Mouse (Mus musculus) kidney, adult 2 months (tissue): Measurements from ENCODE around the gene Scn10a. TPM values are rescaled to one million over a fixed set of nuclear protein-coding genes. Genes with fewer than 3 reads are reported as not detected.

Source experiments
- DNase-seq: peaks from one replicate; pipeline ENCODE4 v3.0.0; 2021
- H3K27ac ChIP-seq: fragments of 200-500 bp; 2 replicates; pipeline ENCODE4 v1.5.1; 2012; ENCODE audit warnings: low read depth, low read length, control low read depth, inconsistent platforms; ENCODE audit not compliant: insufficient read depth
- H3K27me3 ChIP-seq: fragments of 200-500 bp; replicated peaks from 2 replicates; pipeline ENCODE4 v1.6.1; 2012; ENCODE audit warnings: mild to moderate bottlenecking, moderate library complexity, low read length, inconsistent platforms; ENCODE audit not compliant: control insufficient read depth, insufficient read depth
- H3K36me3 ChIP-seq: fragments of 200-500 bp; 2 replicates; pipeline ENCODE4 v1.6.1; 2012; ENCODE audit warnings: mild to moderate bottlenecking, moderate library complexity, low read length, inconsistent platforms; ENCODE audit not compliant: control insufficient read depth, insufficient read depth
- H3K4me1 ChIP-seq: fragments of 200-500 bp; 2 replicates; pipeline ENCODE4 v1.6.1; 2011; ENCODE audit warnings: low read length; ENCODE audit not compliant: control insufficient read depth, insufficient read depth
- H3K4me3 ChIP-seq: fragments of 200-500 bp; 2 replicates; pipeline ENCODE4 v1.5.1; 2011; ENCODE audit warnings: mild to moderate bottlenecking, low read depth, low read length, control low read depth; ENCODE audit not compliant: insufficient read depth
- CTCF ChIP-seq: fragments of 200-500 bp; conservative IDR thresholded peaks from 2 replicates; pipeline ENCODE4 v1.5.1; 2011; ENCODE audit warnings: low read depth, mild to moderate bottlenecking, control low read depth, low read length, moderate library complexity, mixed read lengths; ENCODE audit not compliant: insufficient read depth, insufficient read length
- POLR2A ChIP-seq: fragments of 200-500 bp; IDR thresholded peaks from one replicate; pipeline ENCODE4 v1.6.1; 2011; ENCODE audit warnings: low read depth, low read length, control low read depth
- WGBS: fragments of 180-500 bp; shearing (Covaris S2); methylation state at CpG from one replicate; pipeline ENCODE4 v1.1.7; 2018; 5-methylcytosine and 5-hydroxymethylcytosine counted together
- polyA plus RNA-seq: library from polyadenylated mRNA; depleted of rRNA; stranded (reverse); fragments of >200 nt; gene quantifications from 2 replicates; pipeline ENCODE4 v1.2.3, GENCODE M21; 2012; rRNA removed

Scn10a gene
- not detected in 2 replicates for polyA plus RNA-seq

DNA sequence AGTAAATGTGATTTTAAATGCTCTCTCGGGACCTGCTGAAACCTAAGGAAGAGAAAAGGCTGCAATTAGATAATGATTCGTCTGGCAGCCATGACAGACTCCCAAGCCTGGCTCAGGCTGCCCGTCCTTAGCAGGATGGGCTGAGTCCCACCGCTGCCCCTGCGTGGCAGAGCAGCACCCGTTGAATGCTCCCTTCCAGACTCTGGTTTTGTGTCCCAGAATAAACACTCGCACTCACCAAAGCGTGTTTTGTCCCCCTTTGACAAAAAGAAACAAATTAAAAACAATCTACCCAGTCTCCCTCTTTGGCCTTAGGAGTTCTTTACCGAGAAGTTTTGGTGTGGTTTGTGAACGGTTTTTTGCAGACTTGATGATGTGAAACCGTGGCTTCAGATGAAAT lies at the start of gene Scn10a:
TSS of gene Scn10a (minus strand) at position 101 of the 400 bp plus-strand sequence.
- Histone ChIP-seq H3K4me3 (no peak within 1 kb of the TSS), H3K27me3 (no peaks in the 10 kb centered on the region), H3K27ac (no peak within 1 kb of the TSS), H3K4me1 (no peaks in the 10 kb centered on the region), H3K36me3 (no peaks in the 10 kb centered on the region)
- TF ChIP-seq POLR2A (no peak), CTCF (no peak)
- 76% methylated on average over 11 of the region's 11 CpGs for WGBS
- DNase-seq: no peak

DNA sequence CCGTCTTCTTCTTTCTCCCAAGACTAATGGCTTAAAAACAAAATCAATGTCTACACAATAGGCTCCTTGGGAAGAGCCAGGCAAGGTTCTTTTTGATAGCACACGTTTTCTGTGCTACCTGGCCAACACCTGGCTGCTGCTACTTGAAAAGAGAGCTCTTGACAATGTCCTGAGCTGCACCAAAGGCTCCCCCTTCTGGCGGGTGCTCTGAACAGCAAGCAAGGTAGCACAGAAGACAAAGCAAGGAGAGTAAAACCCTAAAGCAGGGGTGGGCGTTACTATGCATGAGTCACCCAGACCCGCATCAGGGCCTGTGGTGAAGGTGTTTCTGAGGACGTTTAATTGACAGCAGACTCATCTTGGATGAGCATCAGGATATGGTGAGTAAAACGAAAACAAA lies 49.5 kb upstream of the Scn10a start:
- no peak overlapping the region for H3K27ac ChIP-seq
- no peaks in the 10 kb centered on the region for H3K4me1 ChIP-seq
- H3K27me3 ChIP-seq: no peaks in the 10 kb centered on the region
- H3K36me3 ChIP-seq: no peaks in the 10 kb centered on the region
- no peak overlapping the region for H3K4me3 ChIP-seq
- WGBS: 44% methylated on average over 7 of the region's 7 CpGs
- DNase-seq: peak; percentile 38
- TF ChIP-seq CTCF (peak; percentile 50), POLR2A (no peak)

DNA sequence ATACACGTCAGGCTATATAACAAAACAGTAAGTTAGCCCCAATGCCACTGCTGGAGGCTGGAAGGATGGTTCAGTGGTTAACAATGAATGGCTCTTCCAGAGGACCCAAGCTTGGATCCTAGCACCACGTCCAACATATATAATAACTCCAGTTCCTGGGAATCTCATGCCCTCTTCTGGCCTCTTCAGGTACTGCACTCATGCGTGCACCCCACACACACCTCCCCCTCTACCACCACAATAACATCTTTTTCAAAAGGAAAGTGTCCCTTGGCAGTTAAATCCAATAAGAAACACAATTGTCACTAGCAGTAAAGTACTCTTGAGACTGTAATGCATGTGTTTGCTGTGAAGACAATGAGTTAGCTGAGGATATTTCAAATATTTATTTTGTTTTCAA lies 41.1 kb upstream of the Scn10a start:
- no peak overlapping the region for H3K27ac ChIP-seq
- no peak overlapping the region for H3K4me3 ChIP-seq
- H3K27me3 ChIP-seq: no peaks in the 10 kb centered on the region; the same call in 1 of the 2 replicates
- no peaks in the 10 kb centered on the region for H3K36me3 ChIP-seq
- TF ChIP-seq POLR2A: no peak
- no peak for TF ChIP-seq CTCF
- no peaks in the 10 kb centered on the region for H3K4me1 ChIP-seq
- WGBS: 91% methylated on average over 3 of the region's 3 CpGs
- no peak for DNase-seq

DNA sequence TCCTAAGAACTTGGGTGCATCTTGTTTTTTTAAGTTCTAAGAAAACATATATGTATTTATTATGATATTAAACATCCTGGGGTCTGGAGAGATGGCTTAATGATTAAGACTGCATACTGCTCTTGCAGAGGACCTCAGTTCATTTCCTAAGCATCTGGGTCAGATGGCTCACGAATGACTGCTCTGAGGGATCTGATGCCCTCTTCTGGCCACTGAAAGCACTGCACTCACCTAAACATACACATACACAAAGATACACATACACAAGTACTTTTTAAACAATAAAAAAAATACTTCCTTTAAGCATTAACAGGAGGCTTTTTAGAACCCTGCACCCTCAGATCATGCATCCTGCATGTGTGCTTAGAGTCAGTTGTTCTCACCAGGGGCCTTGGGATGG lies 40.3 kb upstream of the Scn10a start:
- Histone ChIP-seq H3K27ac (no peak overlapping the region), H3K4me1 (no peaks in the 10 kb centered on the region), H3K27me3 (no peaks in the 10 kb centered on the region; the same call in 1 of the 2 replicates), H3K4me3 (no peak overlapping the region), H3K36me3 (no peaks in the 10 kb centered on the region)
- no peak for DNase-seq
- 89% methylated on average over 1 of the region's 1 CpGs for WGBS
- no peak for TF ChIP-seq CTCF
- no peak for TF ChIP-seq POLR2A

DNA sequence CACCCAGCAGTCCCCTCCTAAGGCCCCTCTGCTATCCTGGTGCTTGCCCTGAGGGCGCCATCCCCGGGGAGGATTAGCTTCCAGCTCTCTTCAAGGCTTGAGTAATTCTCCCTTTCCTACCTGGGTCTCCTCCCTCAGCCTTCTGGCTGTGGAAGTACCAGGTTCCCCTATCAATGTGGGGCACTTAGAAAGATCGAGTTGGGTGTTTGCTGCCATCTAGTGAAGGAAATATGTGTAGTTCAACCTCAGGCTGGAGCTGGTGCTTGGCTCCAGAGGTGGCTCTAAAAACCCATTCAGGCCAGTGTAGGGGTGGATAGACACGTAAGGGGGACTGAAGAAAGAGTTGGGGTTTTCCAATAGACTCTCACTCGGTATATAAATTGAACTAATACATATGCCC lies 32.4 kb upstream of the Scn10a start:
- Histone ChIP-seq H3K27me3 (no peaks in the 10 kb centered on the region), H3K4me3 (no peak overlapping the region), H3K36me3 (no peaks in the 10 kb centered on the region), H3K27ac (no peak overlapping the region), H3K4me1 (no peaks in the 10 kb centered on the region)
- WGBS: 8% methylated on average over 5 of the region's 5 CpGs
- peak; percentile 17 for DNase-seq
- TF ChIP-seq CTCF (peak; percentile 40; the same call in 1 of the 2 replicates), POLR2A (no peak)

DNA sequence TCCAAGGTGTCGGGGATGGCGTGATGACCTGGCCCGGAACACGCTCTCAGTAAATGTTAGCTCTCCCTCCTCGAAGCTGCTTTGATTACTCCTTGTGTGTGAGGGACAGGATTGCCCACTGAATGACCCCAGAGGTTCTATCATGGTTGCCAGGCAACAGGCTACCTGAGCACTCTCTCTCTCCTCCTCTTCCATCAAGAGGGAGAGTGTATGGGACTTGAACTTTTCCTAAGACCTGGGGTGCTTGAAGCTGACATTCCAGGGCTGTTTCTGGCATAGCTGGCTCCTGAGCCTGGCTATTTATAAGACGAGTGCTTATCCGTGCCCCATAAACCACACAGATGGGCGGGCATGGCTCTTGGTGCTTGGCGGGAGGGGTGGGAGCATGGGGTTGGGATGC lies 30.0 kb upstream of the Scn10a start:
- 50% methylated on average over 9 of the region's 9 CpGs for WGBS
- TF ChIP-seq CTCF (no peak), POLR2A (no peak)
- no peak for DNase-seq
- H3K36me3 ChIP-seq: no peaks in the 10 kb centered on the region
- no peak overlapping the region for H3K27ac ChIP-seq
- H3K4me3 ChIP-seq: no peak overlapping the region
- H3K27me3 ChIP-seq: no peaks in the 10 kb centered on the region
- H3K4me1 ChIP-seq: no peaks in the 10 kb centered on the region

DNA sequence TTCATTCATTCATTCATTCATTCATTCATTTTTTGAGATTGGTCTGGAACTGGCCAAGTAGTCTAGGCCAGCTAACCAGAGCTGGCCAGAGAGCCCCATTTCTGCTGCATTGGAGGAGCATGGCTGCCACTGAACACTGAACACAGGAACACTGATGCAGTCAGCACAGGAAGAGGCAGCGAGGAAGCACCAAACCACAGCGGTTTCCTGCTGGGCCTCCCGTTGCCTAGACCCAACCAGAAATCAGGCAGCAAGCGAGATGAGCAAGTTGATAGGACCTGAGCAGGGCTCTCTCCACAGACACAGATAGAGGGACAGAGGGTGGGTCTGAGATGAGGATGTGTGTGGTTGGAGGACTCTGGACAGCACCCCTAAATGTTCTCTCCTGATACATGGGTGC lies 24.8 kb upstream of the Scn10a start:
- no peak for TF ChIP-seq CTCF
- no peak for TF ChIP-seq POLR2A
- H3K4me3 ChIP-seq: no peak overlapping the region
- H3K4me1 ChIP-seq: no peaks in the 10 kb centered on the region
- no peaks in the 10 kb centered on the region for H3K36me3 ChIP-seq
- no peaks in the 10 kb centered on the region for H3K27me3 ChIP-seq
- H3K27ac ChIP-seq: no peak overlapping the region
- DNase-seq: peak; percentile 1
- 77% methylated on average over 4 of the region's 4 CpGs for WGBS

DNA sequence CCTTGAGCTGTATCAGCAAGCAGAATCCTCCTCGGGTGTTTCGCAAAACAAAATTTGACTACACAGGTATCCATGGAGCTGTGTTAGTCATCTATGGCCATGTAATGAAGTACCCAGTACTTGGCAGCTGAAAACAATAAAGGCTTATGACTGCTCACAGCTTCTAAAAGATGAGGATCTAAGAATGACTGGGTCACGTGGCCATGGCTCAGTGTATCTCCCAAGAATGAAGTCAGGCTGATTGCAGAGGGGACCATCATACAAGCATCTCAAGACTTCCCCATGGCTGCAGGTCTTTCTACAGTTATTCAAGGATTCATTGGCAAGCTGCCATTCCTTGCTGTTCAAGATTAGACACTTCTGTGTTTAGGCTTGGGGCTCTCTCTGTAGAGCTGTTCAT lies 24.2 kb upstream of the Scn10a start:
- Histone ChIP-seq H3K4me3 (no peak overlapping the region), H3K36me3 (no peaks in the 10 kb centered on the region), H3K27ac (no peak overlapping the region), H3K4me1 (no peaks in the 10 kb centered on the region), H3K27me3 (no peaks in the 10 kb centered on the region)
- WGBS: 83% methylated on average over 3 of the region's 3 CpGs
- DNase-seq: no peak
- TF ChIP-seq POLR2A (no peak), CTCF (no peak)
